Mouse (Mus musculus) midbrain, embryonic 10.5 days (tissue): ENCODE results near the gene Cfap46. TPM values are rescaled to one million over a fixed set of nuclear protein-coding genes. Genes with fewer than 3 reads are reported as not detected.
A peak's percentile ranks its signal among the peaks of the same experiment; 100 is the strongest.

Experiments used
- DNase-seq: peaks from one replicate; pipeline ENCODE4 v3.0.0-alpha.2; 2017; ENCODE audit warnings: low spot score
- H3K27ac ChIP-seq: fragments of 300-500 bp; sonication (generic); replicated peaks from 2 replicates; pipeline ENCODE4 v1.5.1; 2016; ENCODE audit warnings: mild to moderate bottlenecking
- H3K27me3 ChIP-seq: fragments of 300-500 bp; sonication (generic); 2 replicates; pipeline ENCODE4 v1.6.1; 2016; ENCODE audit warnings: low read depth, mild to moderate bottlenecking; ENCODE audit not compliant: poor library complexity, severe bottlenecking
- H3K36me3 ChIP-seq: fragments of 300-500 bp; sonication (generic); 2 replicates; pipeline ENCODE4 v1.6.1; 2016; ENCODE audit warnings: mild to moderate bottlenecking, moderate library complexity
- H3K4me1 ChIP-seq: fragments of 300-500 bp; sonication (generic); 2 replicates; pipeline ENCODE4 v1.6.1; 2016
- H3K4me3 ChIP-seq: fragments of 300-500 bp; sonication (generic); 2 replicates; pipeline ENCODE4 v1.5.1; 2016; ENCODE audit warnings: mild to moderate bottlenecking, moderate library complexity
- H3K9me3 ChIP-seq: fragments of 300-500 bp; sonication (generic); replicated peaks from 2 replicates; pipeline ENCODE4 v1.6.1; 2016; ENCODE audit warnings: mild to moderate bottlenecking
- WGBS: fragments of 180-500 bp; shearing (Covaris S2); methylation state at CpG from one replicate; pipeline ENCODE4 v1.1.7; 2016; 5-methylcytosine and 5-hydroxymethylcytosine counted together
- polyA plus RNA-seq: library from polyadenylated mRNA; unstranded; fragments of >200 nt; fragmentation: Nextera tagmentation; extraction: Ambion mirVana; gene quantifications from 2 replicates; pipeline ENCODE4 v1.2.1, GENCODE M21; 2016

The Cfap46 gene
- polyA plus RNA-seq, 1 experiment from 2014 or later, result 0.30 TPM

- Histone ChIP-seq H3K36me3 (no peaks in the 10 kb centered on the region), H3K4me3 (no peak overlapping the region), H3K27ac (no peak overlapping the region), H3K9me3 (no peaks in the 10 kb centered on the region), H3K27me3 (0 out of 2 replicates have a peak, but pooled peaks cover 9% of the 10 kb centered on the region), H3K4me1 (no peaks in the 10 kb centered on the region)
- 46% methylated on average over 10 of the region's 10 CpGs for WGBS
- DNase-seq, result peak; percentile 82
Measured at GRCm38 (mm10) chr7:139648107-139648824, 35.4 kb downstream of the Cfap46 start.

- Histone ChIP-seq H3K36me3 (no peaks in the 10 kb centered on the region), H3K9me3 (no peaks in the 10 kb centered on the region), H3K4me3 (no peak overlapping the region), H3K4me1 (no peaks in the 10 kb centered on the region), H3K27ac (no peak overlapping the region), H3K27me3 (no peaks in the 10 kb centered on the region)
- WGBS, result 76% methylated on average over 2 of the region's 2 CpGs
- no peak for DNase-seq
Measured at GRCm38 (mm10) chr7:139633393-139633792, 50.2 kb downstream of the Cfap46 start.

GRCm38 (mm10) chr7:139625156-139625555 lies 58.5 kb downstream of the Cfap46 start:
- H3K4me1 ChIP-seq, result no peaks in the 10 kb centered on the region
- no peaks in the 10 kb centered on the region for H3K36me3 ChIP-seq
- no peak overlapping the region for H3K27ac ChIP-seq
- H3K9me3 ChIP-seq, result no peaks in the 10 kb centered on the region
- no peak for DNase-seq
- no peak overlapping the region for H3K4me3 ChIP-seq
- whole genome bisulfite sequencing, result 89% methylated on average over 9 of the region's 9 CpGs
- no peaks in the 10 kb centered on the region for H3K27me3 ChIP-seq

DNA sequence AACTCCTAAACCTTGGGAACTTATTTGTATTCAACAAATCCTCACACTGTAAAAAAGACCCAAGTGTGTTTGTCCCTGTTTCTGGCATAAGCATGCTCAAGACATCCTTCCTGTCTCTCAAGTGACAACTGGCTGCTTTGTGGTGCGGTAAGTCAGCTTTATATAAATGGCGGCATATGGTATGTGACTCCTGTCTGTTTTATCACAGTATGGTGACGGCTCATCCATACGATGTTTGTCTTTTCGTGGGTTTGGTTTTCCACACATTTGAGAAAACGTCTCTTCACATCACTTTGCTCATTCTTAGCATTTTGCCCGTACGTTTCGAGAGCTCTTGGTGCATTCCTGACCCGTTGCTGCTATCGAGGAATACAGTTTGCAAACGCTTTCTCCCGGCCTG lies 61.0 kb downstream of the Cfap46 start:
- Histone ChIP-seq H3K4me1 (no peaks in the 10 kb centered on the region), H3K9me3 (no peaks in the 10 kb centered on the region), H3K4me3 (no peak overlapping the region), H3K27ac (no peak overlapping the region), H3K27me3 (peaks cover 10% of the 10 kb centered on the region; the same call in 1 of the 2 replicates), H3K36me3 (no peaks in the 10 kb centered on the region)
- 94% methylated on average over 13 of the region's 13 CpGs for WGBS
- no peak for DNase-seq

GRCm38 (mm10) chr7:139615767-139616766 lies 67.5 kb downstream of the Cfap46 start:
- Histone ChIP-seq H3K4me3 (no peak overlapping the region), H3K4me1 (peaks cover 13% of the 10 kb centered on the region), H3K27me3 (peaks cover 45% of the 10 kb centered on the region), H3K9me3 (no peaks in the 10 kb centered on the region), H3K27ac (no peak overlapping the region), H3K36me3 (no peaks in the 10 kb centered on the region)
- DNase-seq, result peak; percentile 69
- 60% methylated on average over 12 of the region's 12 CpGs for WGBS

DNA sequence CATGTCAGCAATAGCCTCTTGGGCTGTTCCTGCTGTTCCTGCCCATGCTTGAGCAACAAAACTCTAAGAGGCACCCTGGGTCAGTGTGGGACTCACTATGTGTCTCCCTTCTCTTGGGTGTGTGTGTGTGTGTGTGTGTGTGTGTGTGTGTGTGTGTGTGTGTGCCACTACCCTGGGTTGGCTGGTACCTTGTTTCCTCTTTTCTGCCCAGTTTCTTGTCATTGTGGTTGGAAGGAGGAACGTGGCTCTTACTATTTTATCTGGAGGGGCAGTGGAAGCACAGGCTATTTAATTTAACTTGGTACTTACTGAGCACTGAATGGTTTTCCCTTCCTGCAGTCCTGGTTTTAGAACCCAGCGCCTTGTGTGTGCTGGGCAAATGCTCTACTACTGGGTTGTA lies 73.3 kb downstream of the Cfap46 start:
- DNase-seq, result no peak
- no peaks in the 10 kb centered on the region for H3K9me3 ChIP-seq
- H3K36me3 ChIP-seq, result no peaks in the 10 kb centered on the region
- WGBS, result 89% methylated on average over 2 of the region's 2 CpGs
- peaks cover under 1% of the 10 kb centered on the region; the same call in 1 of the 2 replicates for H3K4me1 ChIP-seq
- no peak overlapping the region for H3K4me3 ChIP-seq
- H3K27me3 ChIP-seq, result peaks cover 27% of the 10 kb centered on the region
- H3K27ac ChIP-seq, result no peak overlapping the region

DNA sequence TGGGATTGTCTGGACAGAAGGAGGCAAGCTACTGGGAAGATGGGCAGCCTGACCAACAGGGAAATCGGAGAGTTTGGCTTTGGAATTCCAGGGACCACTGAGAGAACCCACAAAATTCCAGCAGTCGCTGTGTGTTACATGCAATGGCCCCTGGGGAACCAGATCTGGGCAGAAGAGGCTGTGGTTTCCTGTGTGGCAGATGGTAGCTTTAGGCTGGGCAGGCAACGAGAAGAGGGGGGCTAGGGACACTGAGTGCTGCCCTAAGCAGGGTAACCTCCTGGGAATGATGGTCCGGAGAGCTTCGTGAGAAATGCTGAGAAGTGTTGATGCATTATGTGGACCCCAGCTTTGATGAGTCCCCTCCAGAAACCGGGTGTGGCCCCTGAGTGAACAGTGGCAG lies 87.8 kb downstream of the Cfap46 start:
- Histone ChIP-seq H3K27ac (no peak overlapping the region), H3K4me3 (no peak overlapping the region), H3K36me3 (no peaks in the 10 kb centered on the region), H3K9me3 (no peaks in the 10 kb centered on the region), H3K27me3 (peaks cover 61% of the 10 kb centered on the region), H3K4me1 (no peaks in the 10 kb centered on the region)
- DNase-seq, result no peak
- 77% methylated on average over 6 of the region's 6 CpGs for WGBS

- H3K27me3 ChIP-seq, result peaks cover 61% of the 10 kb centered on the region
- no peaks in the 10 kb centered on the region for H3K9me3 ChIP-seq
Measured at GRCm38 (mm10) chr7:139595311-139595710, 88.3 kb downstream of the Cfap46 start.

GRCm38 (mm10) chr7:139591311-139591710 lies 92.3 kb downstream of the Cfap46 start:
- H3K27ac ChIP-seq, result no peak overlapping the region
- H3K4me1 ChIP-seq, result peaks cover 12% of the 10 kb centered on the region
- H3K36me3 ChIP-seq, result no peaks in the 10 kb centered on the region
- no peak overlapping the region for H3K4me3 ChIP-seq
- 90% methylated on average over 5 of the region's 5 CpGs for WGBS
- no peaks in the 10 kb centered on the region for H3K9me3 ChIP-seq
- peaks cover 93% of the 10 kb centered on the region for H3K27me3 ChIP-seq
- no peak for DNase-seq

More at GRCm38 (mm10) chr7:139595311-139595710, 88.3 kb downstream of the Cfap46 start:
- Histone ChIP-seq H3K36me3 (no peaks in the 10 kb centered on the region), H3K4me3 (no peak overlapping the region), H3K4me1 (no peaks in the 10 kb centered on the region), H3K27ac (no peak overlapping the region)
- DNase-seq, result no peak
- 79% methylated on average over 6 of the region's 6 CpGs for WGBS

GRCm38 (mm10) chr7:139590302-139590701 lies 93.3 kb downstream of the Cfap46 start:
- no peaks in the 10 kb centered on the region for H3K36me3 ChIP-seq
- H3K4me3 ChIP-seq, result no peak overlapping the region
- no peak overlapping the region for H3K27ac ChIP-seq
- H3K9me3 ChIP-seq, result no peaks in the 10 kb centered on the region
- DNase-seq, result peak; percentile 62
- peaks cover 96% of the 10 kb centered on the region for H3K27me3 ChIP-seq
- whole genome bisulfite sequencing, result 43% methylated on average over 3 of the region's 3 CpGs
- H3K4me1 ChIP-seq, result peaks cover 22% of the 10 kb centered on the region

DNA sequence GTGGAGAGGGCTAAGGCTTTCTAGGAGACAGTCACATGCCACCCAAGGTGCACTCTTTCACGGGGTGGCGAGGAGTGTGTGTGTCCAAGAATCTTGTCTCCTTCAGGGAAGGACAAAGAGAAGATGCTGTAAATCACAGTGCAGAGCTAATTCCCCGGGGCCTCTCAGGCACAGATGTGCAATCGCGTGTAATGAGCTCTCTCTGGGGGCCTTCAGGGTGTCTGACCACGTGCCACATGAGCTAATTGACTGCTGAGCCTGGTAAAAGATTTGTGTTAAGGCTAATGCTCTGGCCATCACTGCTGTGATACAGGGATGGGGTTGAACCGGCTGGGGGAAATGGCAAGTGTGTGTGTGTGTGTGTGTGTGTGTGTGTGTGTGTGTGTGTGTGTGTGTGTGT lies 95.7 kb downstream of the Cfap46 start:
- peaks cover 44% of the 10 kb centered on the region for H3K4me1 ChIP-seq
- no peak overlapping the region for H3K27ac ChIP-seq
- peaks cover 97% of the 10 kb centered on the region for H3K27me3 ChIP-seq
- no peaks in the 10 kb centered on the region for H3K36me3 ChIP-seq
- DNase-seq, result no peak
- H3K4me3 ChIP-seq, result no peak overlapping the region
- no peaks in the 10 kb centered on the region for H3K9me3 ChIP-seq
- 35% methylated on average over 7 of the region's 7 CpGs for WGBS

GRCm38 (mm10) chr7:139585183-139585821 lies 98.3 kb downstream of the Cfap46 start:
- H3K4me1 ChIP-seq, result peaks cover 68% of the 10 kb centered on the region
- peak overlapping the region; percentile 64 for H3K4me3 ChIP-seq
- H3K27me3 ChIP-seq, result peaks cover 100% of the 10 kb centered on the region
- H3K27ac ChIP-seq, result peak overlapping the region; percentile 87
- H3K36me3 ChIP-seq, result peaks cover 6% of the 10 kb centered on the region; the same call in 1 of the 2 replicates
- whole genome bisulfite sequencing, result 2% methylated on average over 29 of the region's 29 CpGs
- peak; percentile 41 for DNase-seq
- no peaks in the 10 kb centered on the region for H3K9me3 ChIP-seq
